Mouse (Mus musculus): ENCODE data around the gene Gm27029. TPM values are rescaled to one million over a fixed set of nuclear protein-coding genes. Genes with fewer than 3 reads are reported as not detected.
A peak's percentile ranks its signal among the peaks of the same experiment; 100 is the strongest.
"Not testable (repeated sequence)": the region's sequence is repeated elsewhere in the genome, so short reads cannot be mapped to it uniquely, and the experiment has no call there.

The Gm27029 gene
- polyA plus RNA-seq, 1 experiment from 2014 or later = 11.5 TPM

DNA sequence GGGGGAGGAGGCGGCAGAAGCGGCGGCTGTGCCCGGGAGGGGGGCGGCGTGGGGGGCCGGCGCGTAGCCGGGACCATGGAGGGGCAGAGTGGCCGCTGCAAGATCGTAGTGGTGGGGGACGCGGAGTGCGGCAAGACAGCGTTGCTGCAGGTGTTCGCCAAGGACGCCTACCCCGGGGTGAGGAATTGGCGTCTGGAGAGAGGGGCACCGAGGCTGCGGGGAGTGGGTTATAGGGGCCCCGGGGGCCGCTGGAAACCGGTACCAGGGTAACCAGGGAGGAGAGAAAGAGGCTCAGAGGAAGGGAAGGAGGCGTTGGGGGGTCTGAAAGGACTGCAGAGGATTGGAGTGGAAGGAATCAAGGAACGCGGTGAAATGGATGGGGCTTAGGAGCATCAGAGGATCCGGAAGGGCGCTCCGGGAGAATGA is 43.7 kb upstream of the Gm27029 start:
- WGBS = under 1% methylated on average over 31 of the region's 31 CpGs
- Histone ChIP-seq H3K27me3 (ENCODE audit: control insufficient read depth, insufficient read depth, low read length) (no peaks in the 10 kb centered on the region), H3K36me3 (ENCODE audit: control insufficient read depth, insufficient read depth, low read length) (no peaks in the 10 kb centered on the region), H3K9ac (ENCODE audit: low read length) (peak overlapping the region; percentile 66), H3K27ac (replicated peaks; ENCODE audit: low read depth, low read length) (no peak overlapping the region), H3K4me2 (ENCODE audit: low read depth, severe bottlenecking) (peak overlapping the region; percentile 94), H3K9me3 (ENCODE audit: control insufficient read depth, low read length) (no peaks in the 10 kb centered on the region), H3K4me3 (ENCODE audit: low read depth, low read length) (peak overlapping the region; percentile 71), H3K4me1 (ENCODE audit: control insufficient read depth, insufficient read depth, low read length) (peaks cover 27% of the 10 kb centered on the region)
- no peak for DNase-seq (ENCODE audit: low spot score)
- peak; percentile 48; the same call in 1 of the 2 replicates for ATAC-seq (ENCODE audit: insufficient number of reproducible peaks, low FRiP score, low TSS enrichment, low read depth)

DNA sequence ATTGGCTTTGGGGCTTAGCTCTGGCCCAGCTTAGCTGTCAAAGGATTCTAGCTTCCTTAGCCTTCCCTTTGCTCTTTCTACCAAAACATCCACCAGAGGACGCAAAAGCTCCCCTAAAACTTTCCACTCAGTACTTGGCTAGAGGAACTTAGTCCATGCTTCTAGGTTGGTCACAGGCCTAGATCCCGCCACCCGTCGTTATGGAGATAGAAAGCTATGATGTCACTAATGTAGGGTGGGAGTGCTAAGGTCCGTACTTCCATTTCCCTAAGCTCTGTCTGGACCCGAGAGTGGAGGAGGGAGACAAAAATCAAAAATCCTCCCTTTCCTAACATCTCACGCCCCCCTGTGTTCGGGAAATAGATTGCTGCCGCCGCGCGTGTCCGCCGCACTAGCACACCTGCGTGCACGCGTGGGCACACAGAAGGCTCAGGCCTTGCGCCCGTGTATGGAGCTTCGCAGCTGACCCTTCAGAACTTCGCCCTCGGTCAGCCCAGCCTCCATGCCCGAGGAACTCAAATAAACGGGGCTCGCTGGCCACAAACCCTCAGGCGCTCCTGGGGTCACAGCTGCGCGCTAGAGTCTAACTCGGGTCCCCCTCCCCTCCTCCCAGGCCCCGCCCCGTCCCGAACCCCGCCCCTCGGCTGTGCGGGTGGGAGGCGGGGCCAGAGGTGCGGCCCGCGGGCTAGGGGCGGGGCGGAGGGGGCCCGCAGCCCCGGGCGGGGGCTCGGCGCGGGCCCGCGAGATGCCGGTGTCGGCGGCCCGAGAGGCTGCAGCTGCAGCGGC is 43.1 kb upstream of the Gm27029 start:
- peak overlapping the region; percentile 66 for H3K9ac ChIP-seq (ENCODE audit: low read length)
- peak overlapping the region; percentile 71 for H3K4me3 ChIP-seq (ENCODE audit: low read depth, low read length)
- no peaks in the 10 kb centered on the region for H3K36me3 ChIP-seq (ENCODE audit: control insufficient read depth, insufficient read depth, low read length)
- peak; percentile 58 for ATAC-seq (ENCODE audit: insufficient number of reproducible peaks, low FRiP score, low TSS enrichment, low read depth)
- under 1% methylated on average over 47 of the region's 54 CpGs for WGBS
- no peaks in the 10 kb centered on the region for H3K9me3 ChIP-seq (ENCODE audit: control insufficient read depth, low read length)
- H3K27me3 ChIP-seq (ENCODE audit: control insufficient read depth, insufficient read depth, low read length) = no peaks in the 10 kb centered on the region
- peak overlapping the region; percentile 94 for H3K4me2 ChIP-seq (ENCODE audit: low read depth, severe bottlenecking)
- H3K4me1 ChIP-seq (ENCODE audit: control insufficient read depth, insufficient read depth, low read length) = peaks cover 32% of the 10 kb centered on the region
- peak; percentile 82 for DNase-seq (ENCODE audit: low spot score)
- no peak overlapping the region for H3K27ac ChIP-seq (replicated peaks; ENCODE audit: low read depth, low read length)

DNA sequence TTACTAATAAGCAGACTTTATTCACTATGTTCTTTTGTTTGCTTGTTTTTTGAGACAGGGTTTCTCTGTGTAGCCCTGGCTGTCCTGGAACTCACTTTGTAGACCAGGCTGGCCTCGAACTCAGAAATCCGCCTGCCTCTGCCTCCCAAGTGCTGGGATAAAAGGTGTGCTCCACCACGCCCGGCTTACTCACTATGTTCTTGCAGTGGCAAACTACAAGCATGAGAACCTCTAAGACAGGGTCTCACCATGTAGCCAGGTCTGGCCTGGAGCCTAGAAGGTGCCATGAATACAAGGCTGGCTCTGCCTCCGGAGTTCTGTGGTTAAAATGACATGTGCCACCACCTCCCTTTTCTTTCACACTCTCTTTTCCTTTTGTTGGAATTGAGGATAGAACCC is 42.0 kb upstream of the Gm27029 start:
- not testable (repeated sequence) for H3K27me3 ChIP-seq (ENCODE audit: control insufficient read depth, insufficient read depth, low read length); H3K27ac ChIP-seq (replicated peaks; ENCODE audit: low read depth, low read length); DNase-seq (ENCODE audit: low spot score); H3K9ac ChIP-seq (ENCODE audit: low read length); ATAC-seq (ENCODE audit: insufficient number of reproducible peaks, low FRiP score, low TSS enrichment, low read depth); H3K9me3 ChIP-seq (ENCODE audit: control insufficient read depth, low read length); H3K36me3 ChIP-seq (ENCODE audit: control insufficient read depth, insufficient read depth, low read length)
- Histone ChIP-seq H3K4me1 (ENCODE audit: control insufficient read depth, insufficient read depth, low read length) (peaks cover 38% of the 10 kb centered on the region), H3K4me3 (ENCODE audit: low read depth, low read length) (peak overlapping the region; percentile 71; the same call in 1 of the 2 replicates), H3K4me2 (ENCODE audit: low read depth, severe bottlenecking) (peak overlapping the region; percentile 98)
- WGBS = 60% methylated on average over 5 of the region's 5 CpGs

- Histone ChIP-seq H3K4me1 (ENCODE audit: control insufficient read depth, insufficient read depth, low read length) (peaks cover 38% of the 10 kb centered on the region), H3K4me3 (ENCODE audit: low read depth, low read length) (peak within 1 kb of the TSS; percentile 71)
These were observed 41.4 kb upstream of the Gm27029 start, which contains the start of gene Vat1 for GRCm38 (mm10) chr11:101465869-101466551. Gene Vat1, minus strand, starts transcription at chr11:101466230.

GRCm38 (mm10) chr11:101465101-101465868 is 40.7 kb upstream of the Gm27029 start:
- peaks cover 38% of the 10 kb centered on the region for H3K4me1 ChIP-seq (ENCODE audit: control insufficient read depth, insufficient read depth, low read length)
- ATAC-seq (ENCODE audit: insufficient number of reproducible peaks, low FRiP score, low TSS enrichment, low read depth) = peak; percentile 60; the same call in 1 of the 2 replicates
- WGBS = under 1% methylated on average over 51 of the region's 51 CpGs

More at GRCm38 (mm10) chr11:101465869-101466551, 41.4 kb upstream of the Gm27029 start, which contains the start of gene Vat1:
- Histone ChIP-seq H3K27ac (replicated peaks; ENCODE audit: low read depth, low read length) (0 out of 2 replicates have a peak within 1 kb of the TSS, but pooled peaks have one; percentile 12), H3K27me3 (ENCODE audit: control insufficient read depth, insufficient read depth, low read length) (no peaks in the 10 kb centered on the region), H3K9me3 (ENCODE audit: control insufficient read depth, low read length) (no peaks in the 10 kb centered on the region), H3K9ac (ENCODE audit: low read length) (peak within 1 kb of the TSS; percentile 53), H3K36me3 (ENCODE audit: control insufficient read depth, insufficient read depth, low read length) (no peaks in the 10 kb centered on the region), H3K4me2 (ENCODE audit: low read depth, severe bottlenecking) (peak within 1 kb of the TSS; percentile 98)
- ATAC-seq (ENCODE audit: insufficient number of reproducible peaks, low FRiP score, low TSS enrichment, low read depth) (peak; percentile 46), DNase-seq (ENCODE audit: low spot score) (peak; percentile 77)
- 2% methylated on average over 60 of the region's 60 CpGs for WGBS

DNA sequence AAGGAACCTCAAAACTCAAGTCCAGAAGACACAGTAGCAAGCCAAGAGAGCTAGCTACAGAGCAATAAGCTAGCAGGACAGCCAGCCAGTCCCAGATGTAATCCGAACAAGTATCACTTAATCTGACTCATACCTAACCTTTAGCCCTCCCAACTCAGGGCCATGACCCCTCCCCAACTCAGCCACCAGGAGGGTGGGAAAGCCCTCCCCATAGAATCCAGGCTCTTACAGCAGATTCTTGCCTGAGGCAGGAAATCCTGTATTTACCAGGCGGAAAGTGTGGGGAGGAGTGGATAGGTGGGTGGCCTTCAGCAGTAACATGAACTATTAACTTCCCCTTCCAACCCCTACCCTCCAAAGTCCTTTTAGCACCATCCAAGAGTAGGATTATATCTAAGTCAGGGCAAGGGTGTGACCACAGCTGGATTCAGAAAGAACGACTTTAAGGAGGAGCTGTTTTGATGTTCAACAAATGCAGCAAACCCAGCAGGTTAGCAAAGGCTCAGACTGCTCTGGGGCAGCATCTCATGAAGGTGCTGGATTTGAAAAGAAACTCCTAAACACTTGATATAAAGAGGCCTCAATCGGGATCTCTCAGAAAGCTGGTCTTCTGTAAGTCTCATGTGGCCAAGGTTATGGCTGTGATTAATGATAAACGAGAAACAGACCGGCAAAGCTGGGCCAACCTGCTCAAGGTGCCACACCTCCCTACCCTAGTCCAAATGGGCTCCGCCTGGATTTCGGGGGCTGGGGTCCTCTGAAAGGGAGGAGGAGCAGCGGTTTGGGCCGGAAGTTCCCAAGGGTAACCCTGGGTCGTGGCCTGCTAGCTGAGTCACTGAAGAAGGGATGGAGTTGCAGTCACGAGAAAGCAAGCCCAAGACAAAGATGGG is 39.9 kb upstream of the Gm27029 start, which contains the start of gene Rnd2:
Gene Rnd2 (plus strand): TSS at position 789 of the 890 bp plus-strand sequence.
- peak within 1 kb of the TSS; percentile 98 for H3K4me2 ChIP-seq (ENCODE audit: low read depth, severe bottlenecking)
- WGBS = 7% methylated on average over 12 of the region's 12 CpGs
- H3K36me3 ChIP-seq (ENCODE audit: control insufficient read depth, insufficient read depth, low read length) = no peaks in the 10 kb centered on the region
- H3K9me3 ChIP-seq (ENCODE audit: control insufficient read depth, low read length) = no peaks in the 10 kb centered on the region
- H3K4me3 ChIP-seq (ENCODE audit: low read depth, low read length) = peak within 1 kb of the TSS; percentile 71
- ATAC-seq (ENCODE audit: insufficient number of reproducible peaks, low FRiP score, low TSS enrichment, low read depth) = 0 out of 2 replicates have a peak, but pooled peaks have one; percentile 11
- peaks cover 38% of the 10 kb centered on the region for H3K4me1 ChIP-seq (ENCODE audit: control insufficient read depth, insufficient read depth, low read length)
- H3K27me3 ChIP-seq (ENCODE audit: control insufficient read depth, insufficient read depth, low read length) = no peaks in the 10 kb centered on the region
- H3K27ac ChIP-seq (replicated peaks; ENCODE audit: low read depth, low read length) = 0 out of 2 replicates have a peak within 1 kb of the TSS, but pooled peaks have one; percentile 12
- peak within 1 kb of the TSS; percentile 53 for H3K9ac ChIP-seq (ENCODE audit: low read length)
- peak; percentile 49 for DNase-seq (ENCODE audit: low spot score)

More at GRCm38 (mm10) chr11:101465101-101465868, 40.7 kb upstream of the Gm27029 start:
- Histone ChIP-seq H3K36me3 (ENCODE audit: control insufficient read depth, insufficient read depth, low read length) (no peaks in the 10 kb centered on the region), H3K27me3 (ENCODE audit: control insufficient read depth, insufficient read depth, low read length) (no peaks in the 10 kb centered on the region), H3K9me3 (ENCODE audit: control insufficient read depth, low read length) (no peaks in the 10 kb centered on the region), H3K4me2 (ENCODE audit: low read depth, severe bottlenecking) (peak overlapping the region; percentile 98), H3K9ac (ENCODE audit: low read length) (peak overlapping the region; percentile 53), H3K4me3 (ENCODE audit: low read depth, low read length) (peak overlapping the region; percentile 71), H3K27ac (replicated peaks; ENCODE audit: low read depth, low read length) (0 out of 2 replicates have a peak overlapping the region, but pooled peaks have one; percentile 12)
- DNase-seq (ENCODE audit: low spot score) = peak; percentile 70

GRCm38 (mm10) chr11:101462583-101463440 is 38.2 kb upstream of the Gm27029 start:
- H3K4me3 ChIP-seq (ENCODE audit: low read depth, low read length) = no peak overlapping the region
- DNase-seq (ENCODE audit: low spot score) (no peak), ATAC-seq (ENCODE audit: insufficient number of reproducible peaks, low FRiP score, low TSS enrichment, low read depth) (no peak)
- H3K9me3 ChIP-seq (ENCODE audit: control insufficient read depth, low read length) = no peaks in the 10 kb centered on the region
- no peak overlapping the region for H3K27ac ChIP-seq (replicated peaks; ENCODE audit: low read depth, low read length)
- H3K36me3 ChIP-seq (ENCODE audit: control insufficient read depth, insufficient read depth, low read length) = no peaks in the 10 kb centered on the region
- H3K4me2 ChIP-seq (ENCODE audit: low read depth, severe bottlenecking) = no peak overlapping the region
- no peaks in the 10 kb centered on the region for H3K27me3 ChIP-seq (ENCODE audit: control insufficient read depth, insufficient read depth, low read length)
- H3K9ac ChIP-seq (ENCODE audit: low read length) = no peak overlapping the region
- H3K4me1 ChIP-seq (ENCODE audit: control insufficient read depth, insufficient read depth, low read length) = peaks cover 31% of the 10 kb centered on the region
- WGBS = 35% methylated on average over 13 of the region's 13 CpGs
